Mouse (Mus musculus): ENCODE measurements at regions not wholly inside any gene's neighbourhood (a gene's known extent, or its start where the extent isn't known, plus 50 kb on each side); places are given as distances from the start of the nearest gene placed in this dataset.

DNA sequence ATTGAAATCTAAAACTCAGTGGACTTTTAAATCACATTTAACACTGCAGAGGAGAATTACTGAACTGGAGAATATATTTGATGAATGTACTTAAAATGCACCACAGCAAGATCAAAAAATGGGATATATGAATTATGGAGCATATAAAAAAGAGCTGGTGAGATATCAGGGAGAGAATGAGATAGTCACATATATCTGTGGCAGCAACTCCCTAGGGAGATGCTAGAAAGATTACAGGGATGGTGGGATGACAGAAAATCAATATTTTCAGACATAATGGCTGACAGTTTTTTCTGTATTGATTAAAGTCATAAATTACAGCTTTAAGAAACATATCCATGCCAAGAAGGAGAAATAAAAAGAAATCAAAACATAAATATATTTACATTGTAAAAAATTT is 140.3 kb upstream of the Fundc1 start:
- TF ChIP-seq CTCF (IDR thresholded peaks at IDR 0.05; ENCODE audit: borderline replicate concordance, insufficient read depth, low read depth, low read length) (no peak), POLR2A (IDR thresholded peaks at IDR 0.05; ENCODE audit: borderline replicate concordance, insufficient read depth, low read length) (no peak)
